Mouse (Mus musculus) lung, postnatal 25 days (tissue): ENCODE results near the gene Pebp1.
A peak's percentile ranks its signal among the peaks of the same experiment; 100 is the strongest.
"Not testable (repeated sequence)": the region's sequence is repeated elsewhere in the genome, so short reads cannot be mapped to it uniquely, and the experiment has no call there.

ENCODE experiments used
- DNase-seq: peaks from one replicate; pipeline ENCODE4 v3.0.0; 2022; ENCODE audit warnings: low spot score

The Pebp1 gene

DNA sequence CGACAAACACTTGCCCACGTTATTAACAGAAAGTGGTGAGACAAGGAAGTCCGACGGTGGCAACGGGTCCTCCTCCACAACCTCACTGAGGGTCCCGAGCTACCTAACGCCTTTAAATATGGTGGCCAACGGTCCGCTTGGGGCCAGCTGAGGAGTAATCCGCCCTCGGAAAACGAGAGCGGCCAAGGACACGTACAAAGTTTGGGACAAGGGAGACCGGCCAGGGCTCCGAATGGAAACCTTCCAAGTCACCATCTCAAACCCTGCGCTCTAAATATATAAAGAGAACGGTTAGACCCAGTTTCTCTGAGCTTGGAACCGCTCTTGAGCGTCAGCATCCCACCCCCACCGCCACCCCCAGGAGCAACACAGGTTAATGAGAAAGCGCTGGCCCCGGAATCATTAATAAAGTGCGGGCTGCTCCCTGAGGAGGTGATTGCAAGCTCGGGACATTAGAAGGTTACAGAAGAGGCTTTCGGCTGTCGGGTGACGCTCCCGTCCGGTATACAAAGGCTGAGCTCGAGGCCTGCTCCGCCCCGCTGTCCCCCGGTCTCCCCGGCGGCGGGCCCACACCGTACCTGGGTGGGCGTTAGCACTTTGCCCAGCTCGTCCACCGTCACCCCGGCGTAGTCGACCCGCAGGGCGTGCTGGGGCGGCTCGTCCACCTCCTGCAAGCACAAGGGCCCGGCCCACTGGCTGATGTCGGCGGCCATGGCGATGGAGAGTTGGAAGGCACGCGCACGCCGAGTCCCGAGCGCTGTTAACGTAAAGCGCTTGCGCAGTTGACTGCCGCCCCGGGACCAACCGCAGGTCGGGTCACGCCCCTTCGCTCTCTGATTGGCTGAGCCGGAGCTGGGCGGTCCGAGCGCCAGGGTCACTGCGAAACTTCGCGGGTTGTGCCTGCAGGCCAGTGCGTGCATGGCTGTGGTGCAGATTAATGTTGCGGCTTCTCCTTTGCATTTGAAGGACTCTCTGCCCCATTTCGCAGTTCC lies at the start of gene Pebp1:
Gene Pebp1 (minus strand): TSS at position 795 of the 992 bp plus-strand sequence.
- peak; percentile 97 for DNase-seq

DNA sequence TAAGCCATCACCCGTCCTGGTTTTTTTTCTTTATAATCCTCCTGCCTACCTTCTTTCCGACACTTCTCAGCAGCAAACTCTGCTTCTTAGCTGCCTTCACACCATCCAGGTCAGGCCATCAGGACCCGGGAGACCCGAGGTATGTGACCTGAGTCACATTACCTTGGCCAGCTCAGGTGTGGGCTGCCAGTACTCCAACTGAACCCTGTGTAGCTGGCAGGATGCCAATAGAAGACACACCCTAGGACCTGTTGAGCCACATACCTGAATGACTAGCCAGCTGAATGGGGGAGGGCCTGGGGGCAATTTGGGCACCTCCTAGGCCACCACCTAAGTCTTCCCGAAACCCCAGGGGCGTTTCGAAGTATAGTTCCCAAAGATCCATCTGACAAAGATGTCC lies 43.0 kb upstream of the Pebp1 start:
- peak; percentile 69 for DNase-seq

DNA sequence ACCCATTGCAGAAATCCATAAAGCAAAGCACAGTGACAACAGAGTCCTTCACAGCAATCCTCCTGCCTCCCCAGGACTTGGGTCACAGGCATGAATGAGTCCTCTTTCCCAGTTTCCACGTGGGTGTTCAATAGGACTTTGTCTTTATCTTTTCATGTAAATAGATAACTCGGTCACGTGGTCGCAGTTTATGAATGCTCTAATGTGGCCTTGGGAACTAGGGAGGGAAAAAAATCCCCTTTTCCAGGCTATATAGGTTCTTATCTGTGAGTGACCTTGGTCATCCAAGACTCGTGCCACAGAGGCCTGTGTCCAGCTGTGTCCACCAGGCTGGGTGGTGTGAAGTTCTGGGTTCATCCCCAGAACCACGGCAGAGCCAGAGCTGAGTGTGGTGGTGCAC lies 39.0 kb upstream of the Pebp1 start:
- DNase-seq = no peak

DNA sequence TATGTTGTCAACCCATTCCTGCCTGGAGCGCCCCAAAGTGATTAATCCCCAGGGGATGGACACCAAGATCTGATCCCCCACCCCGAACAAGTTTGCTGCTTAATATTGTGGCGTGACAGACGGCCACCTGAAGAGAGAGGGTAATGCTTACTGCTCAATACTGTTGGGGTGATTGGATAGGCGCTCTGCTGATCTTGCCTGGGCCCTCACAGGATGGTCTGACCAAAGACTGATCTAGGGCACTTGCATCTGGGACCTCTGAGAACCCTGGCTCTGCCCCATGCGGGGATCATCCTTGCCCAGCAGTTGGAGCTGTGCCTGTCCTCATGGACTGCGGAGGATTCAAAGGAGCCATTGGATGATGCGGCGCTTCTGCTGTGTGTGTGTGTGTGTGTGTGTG lies 36.3 kb upstream of the Pebp1 start:
- DNase-seq = no peak

DNA sequence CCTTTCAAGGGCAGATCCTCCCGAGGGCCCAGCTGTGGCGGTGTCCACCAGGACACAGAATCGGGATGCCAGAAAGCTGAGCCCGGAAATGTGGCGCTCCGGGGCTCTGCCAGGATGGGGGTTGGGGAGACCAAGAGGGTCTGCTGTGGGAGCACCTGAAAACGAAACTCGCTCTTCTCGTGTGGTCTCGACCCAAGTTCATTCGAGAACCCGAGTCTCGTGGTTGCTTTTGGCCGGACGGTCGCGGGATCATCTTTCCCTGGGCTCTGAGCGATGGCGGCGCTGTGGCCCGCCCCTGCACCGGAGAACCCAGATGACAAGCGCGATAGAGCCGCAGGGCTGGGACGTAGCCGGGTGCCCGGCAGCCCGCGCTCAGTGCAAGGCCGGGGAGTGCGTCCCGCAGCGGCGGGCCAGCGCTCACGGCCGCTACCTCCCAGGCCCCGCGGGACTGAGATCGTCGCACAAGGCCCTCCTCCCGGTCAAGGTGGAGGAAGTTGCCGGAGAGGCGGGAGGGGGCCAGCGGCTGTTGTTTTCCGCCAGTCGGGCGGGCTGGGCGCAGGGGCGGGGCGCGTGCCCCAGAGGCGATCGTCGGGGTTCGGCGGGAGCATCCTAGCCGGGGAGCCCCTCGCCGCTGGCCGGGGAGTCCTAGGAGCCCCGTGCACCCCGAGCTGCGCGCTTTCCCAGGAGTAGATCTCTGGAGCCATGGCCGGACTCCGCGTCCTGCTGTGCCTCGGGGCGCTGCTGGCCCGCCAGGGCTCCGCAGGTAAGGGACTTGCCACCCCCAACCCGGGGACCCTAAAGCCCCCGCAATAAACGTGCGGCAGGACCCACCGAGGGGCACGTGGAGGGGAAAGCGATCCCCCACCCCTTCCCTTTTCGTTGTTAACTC lies 31.6 kb upstream of the Pebp1 start, which contains the start of gene Vsig10:
Gene Vsig10 (plus strand): TSS at position 343 of the 889 bp plus-strand sequence.
- peak; percentile 68 for DNase-seq

DNA sequence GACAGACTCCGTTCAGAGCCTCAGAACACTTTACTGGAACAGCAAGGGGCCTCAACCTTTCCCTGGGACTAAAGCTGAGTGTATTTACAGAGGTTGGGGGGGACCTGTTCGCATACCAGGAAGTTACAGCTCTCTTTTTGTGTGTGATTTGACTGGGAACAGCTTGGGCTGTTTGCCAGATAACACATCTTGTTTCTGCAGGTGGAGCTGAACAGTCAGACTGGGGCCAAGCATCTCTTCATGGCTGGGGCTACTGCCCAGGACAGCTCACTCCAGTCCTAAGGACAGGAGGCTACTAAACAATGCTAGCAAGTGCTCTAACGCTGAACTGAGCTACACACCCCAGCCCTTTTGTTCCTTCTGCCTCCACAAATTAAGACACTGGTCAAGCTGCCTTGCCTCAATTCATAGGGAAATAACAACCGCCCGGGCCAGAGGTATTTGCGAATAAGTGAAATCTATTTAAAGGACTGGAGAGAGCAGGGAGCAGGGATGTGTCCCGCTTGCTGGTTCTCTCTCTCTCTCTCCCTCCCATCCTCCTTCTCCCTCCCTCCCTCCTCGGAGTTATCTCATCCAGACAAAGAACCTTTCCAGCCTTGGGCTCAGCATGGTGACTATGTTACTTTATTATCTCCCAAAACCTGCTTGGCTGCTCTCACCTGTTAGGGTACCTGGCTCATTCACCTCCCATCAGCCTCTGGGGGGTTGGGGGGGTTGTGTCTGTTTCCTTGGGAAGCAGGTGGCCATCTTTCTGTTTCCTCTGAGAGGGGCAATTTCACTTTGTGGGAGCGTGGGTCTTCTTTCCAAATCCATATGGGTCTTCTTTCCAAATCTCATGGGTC lies 27.4 kb upstream of the Pebp1 start:
- peak; percentile 37 for DNase-seq

DNA sequence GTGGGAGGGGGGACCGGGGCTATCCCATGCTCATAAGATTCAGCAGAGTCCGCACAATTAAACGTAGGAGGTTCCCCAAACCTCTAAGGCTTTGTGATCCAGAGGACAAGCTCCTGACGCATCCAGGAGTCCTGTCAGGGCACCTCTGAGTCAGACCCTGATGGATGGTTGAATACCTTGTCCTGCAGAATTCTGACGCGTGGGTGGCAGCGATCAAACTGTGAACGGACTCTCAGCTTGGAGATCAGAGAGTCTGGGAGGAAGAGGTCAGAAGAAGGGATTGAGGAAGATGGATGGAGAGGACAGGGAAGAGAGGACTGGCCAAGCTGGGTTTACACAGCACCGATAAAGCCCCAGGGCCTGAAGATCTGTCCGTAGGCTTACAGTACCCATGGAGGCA lies 26.5 kb upstream of the Pebp1 start:
- no peak for DNase-seq

DNA sequence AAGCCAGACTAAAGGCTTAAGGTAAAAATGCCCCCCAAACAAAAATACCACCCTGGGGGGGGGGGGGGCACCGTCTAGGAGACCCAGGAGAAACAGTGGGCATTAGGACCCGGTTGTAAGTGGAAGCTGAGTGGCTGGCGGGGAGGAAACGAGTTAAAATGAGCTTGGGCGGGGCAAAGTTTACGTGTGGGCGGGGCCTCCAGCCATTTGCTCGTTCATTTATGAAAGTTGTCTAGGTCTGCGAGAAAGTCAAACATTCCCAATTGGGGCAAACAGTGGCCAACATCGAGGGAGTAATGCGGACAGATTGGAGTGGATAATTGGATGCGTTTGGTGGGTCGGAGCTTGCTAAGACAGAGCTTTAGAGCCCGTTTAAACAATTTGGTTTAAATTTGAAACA lies 26.0 kb upstream of the Pebp1 start:
- DNase-seq = peak; percentile 71

DNA sequence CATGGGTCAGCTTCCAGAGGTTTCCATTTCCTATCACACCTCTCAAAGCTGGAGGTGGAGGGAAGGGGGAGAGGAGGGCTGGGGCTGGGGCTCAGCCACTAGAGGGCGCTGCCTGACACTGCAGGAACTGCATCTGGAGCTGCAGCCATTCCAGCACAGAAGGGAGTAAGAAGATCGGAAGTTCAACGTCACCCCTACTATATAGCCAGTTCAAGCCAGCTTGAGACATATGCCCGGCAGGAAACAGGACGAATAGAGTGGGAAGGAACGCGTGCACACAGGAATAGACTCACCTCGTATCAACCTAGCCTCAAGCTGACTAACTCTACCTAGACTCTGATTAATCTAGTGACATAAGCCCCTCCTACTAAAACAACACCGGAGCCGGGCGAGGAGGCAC lies 20.3 kb upstream of the Pebp1 start:
- peak; percentile 81 for DNase-seq

DNA sequence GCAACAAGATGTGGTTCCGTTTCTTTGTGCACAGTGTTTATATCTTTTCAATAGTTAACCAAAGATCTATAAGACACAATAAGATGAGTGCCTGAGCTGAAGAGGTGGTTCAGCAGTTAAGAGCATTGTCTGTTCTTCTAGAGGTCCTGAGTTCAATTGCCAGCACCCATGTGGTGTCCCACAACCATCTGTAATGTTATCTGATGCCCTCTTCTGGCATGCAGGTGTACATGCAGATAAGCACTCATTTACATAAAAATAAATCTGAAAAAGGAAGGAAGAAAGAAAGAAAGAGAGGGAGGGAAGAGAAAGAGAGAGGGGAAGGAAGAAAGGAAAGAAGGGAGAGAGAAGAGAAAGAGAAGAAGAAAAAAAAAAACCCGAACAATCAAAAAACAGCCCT lies 19.4 kb upstream of the Pebp1 start:
- DNase-seq = no peak

DNA sequence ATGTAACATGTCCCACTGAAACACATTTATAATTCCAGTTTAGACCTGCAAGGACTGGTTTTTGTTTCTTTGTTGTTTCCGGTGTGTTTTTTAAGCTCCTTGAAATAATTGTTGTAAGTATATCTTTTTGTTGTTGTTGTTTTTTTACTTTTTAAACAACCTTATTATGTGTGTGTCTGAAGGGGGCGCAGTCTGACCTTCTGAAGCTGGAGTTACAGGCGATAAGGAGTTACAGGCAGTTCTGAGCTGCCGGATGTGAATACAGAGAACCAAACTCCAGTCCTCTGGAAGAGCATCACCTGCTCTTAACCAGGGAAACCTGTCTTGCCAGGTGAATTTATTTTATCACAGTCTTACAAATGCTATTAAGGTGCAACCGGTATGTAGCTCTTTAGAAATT lies 18.3 kb upstream of the Pebp1 start:
- DNase-seq = no peak

DNA sequence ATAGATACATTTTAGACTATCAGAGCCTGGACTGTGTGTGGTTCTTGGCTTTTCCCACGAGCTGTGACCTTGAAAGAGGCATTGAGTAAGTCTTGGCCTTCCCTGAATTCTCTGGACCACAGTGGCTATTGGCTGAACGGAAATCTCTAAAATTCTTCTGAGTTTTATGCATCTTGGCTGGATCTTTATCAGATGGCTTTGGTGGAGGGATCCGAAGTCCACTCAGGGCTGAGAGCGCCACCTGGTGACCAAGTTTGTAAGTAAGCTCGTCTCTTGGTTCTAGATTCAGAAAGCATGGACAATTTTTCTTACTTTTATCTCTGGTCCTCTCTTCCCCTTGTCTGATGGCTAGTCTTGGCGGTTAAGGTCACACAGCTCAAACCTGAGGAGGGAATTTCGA lies 17.5 kb upstream of the Pebp1 start:
- DNase-seq = peak; percentile 76

DNA sequence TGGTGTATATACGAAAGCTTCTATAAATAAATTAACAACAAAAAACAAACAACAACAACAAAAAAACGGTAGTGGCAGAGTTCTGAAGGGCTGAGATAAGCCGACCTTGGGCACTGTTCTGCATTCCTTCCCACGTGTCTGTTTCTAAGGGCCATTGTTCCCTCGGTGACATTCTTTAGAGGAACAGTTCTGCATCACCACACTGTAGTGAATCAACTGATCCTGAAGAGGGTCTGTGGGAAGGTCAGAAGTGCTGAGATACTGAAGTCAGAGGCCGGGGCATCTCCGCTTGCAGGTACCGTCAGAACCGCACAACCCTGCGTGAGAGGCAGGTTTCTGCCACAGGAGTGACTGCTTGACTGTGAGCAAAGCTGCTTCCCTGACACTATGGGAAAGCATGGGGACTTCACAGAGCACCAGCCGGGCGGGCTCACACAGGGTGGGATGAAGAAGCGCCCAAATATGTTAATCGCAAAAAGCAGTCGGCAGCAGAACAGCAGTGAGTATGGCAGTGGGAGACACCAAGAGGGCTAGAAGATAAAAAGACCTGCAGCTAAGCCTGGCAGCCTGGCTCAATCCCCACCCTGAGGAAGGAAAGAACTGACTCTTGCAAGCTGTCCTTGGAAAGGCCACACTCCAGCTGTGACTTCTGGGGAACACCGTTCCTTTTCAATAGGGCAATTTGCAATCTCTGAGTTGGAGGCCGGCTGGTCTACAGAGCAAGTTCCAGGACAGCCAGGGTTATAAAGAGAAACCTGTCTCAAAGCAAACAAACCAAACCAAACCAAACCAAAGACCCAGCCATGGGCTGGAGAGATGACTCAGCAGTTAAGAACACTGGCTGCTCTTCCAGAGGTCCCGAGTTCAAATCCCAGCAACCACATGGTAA lies 16.5 kb upstream of the Pebp1 start:
- no peak for DNase-seq

DNA sequence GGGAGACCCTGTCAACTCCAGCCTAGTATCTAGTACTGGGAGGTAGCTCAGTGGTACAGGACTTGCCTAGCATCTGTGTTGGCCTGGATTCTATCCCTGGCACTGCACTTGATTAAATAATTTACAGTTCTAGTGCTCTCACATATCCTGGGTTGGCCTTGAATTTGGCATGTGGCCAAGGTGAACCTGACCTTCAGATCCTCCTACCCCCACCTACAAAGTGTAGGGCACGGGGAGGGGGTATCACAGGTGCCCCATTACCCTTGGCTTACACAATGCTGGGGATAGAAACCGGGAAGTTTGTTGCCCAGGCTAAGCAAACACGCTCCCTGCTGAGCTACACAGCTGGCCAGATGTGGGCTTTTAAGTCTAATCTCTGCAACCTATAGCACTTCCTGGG lies 15.5 kb upstream of the Pebp1 start:
- no peak for DNase-seq

DNA sequence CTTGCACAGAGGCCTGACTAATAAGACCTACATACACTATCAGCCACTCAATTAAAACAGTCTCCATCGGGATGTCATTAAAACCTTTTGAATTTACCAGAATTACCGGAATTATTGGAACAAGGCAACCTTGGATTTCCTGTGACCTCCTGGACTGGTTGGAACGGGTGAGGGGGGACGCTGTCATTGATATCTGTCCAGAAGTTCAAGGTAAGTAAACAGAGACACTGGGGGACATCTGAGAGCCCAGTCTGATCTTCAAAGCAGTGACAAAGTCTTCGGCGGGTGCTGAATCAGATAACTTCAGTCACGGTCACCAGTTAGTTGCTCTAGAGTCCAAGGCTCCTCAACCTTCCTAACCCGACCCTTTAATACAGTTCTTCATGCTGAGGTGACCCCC lies 7.6 kb upstream of the Pebp1 start:
- DNase-seq = no peak

DNA sequence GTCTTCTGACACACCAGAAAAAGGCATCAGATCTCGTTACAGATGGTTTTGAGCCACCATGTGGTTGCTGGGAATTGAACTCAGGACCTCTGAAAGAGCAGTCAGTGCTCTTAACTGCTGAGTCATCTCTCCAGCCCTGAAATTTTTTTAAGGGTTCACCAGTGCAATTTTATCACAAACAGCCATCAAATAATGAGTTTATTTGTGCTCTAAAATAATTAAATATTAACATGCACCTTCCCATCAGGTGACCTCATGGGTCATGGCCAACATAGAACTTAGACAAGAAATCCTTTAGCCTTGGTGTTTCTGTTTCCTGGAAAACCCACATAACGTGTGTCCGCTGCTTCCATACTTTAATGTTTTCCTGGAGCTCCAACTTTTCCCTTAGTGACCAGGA lies 6.4 kb upstream of the Pebp1 start:
- DNase-seq = not testable (repeated sequence)

DNA sequence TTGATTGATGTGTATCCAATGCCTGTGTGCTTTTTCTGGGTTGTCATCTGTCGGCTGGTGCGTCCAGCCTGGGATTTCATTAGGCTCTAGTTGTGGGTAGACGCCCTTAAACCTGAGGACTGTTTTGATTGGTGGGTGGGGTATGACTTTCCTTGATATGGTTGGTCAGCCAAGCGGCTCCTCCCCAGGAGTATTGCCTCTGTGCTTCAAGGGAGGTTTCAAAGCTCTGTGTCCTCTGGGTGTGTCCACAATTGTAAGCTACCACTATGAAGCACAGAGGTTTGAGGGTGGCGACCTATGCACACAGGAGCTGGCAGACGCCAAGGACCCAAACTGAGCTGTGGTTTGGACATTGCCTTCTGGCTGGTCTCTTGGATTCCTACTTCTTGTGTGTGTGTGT lies 5.1 kb upstream of the Pebp1 start:
- no peak for DNase-seq

DNA sequence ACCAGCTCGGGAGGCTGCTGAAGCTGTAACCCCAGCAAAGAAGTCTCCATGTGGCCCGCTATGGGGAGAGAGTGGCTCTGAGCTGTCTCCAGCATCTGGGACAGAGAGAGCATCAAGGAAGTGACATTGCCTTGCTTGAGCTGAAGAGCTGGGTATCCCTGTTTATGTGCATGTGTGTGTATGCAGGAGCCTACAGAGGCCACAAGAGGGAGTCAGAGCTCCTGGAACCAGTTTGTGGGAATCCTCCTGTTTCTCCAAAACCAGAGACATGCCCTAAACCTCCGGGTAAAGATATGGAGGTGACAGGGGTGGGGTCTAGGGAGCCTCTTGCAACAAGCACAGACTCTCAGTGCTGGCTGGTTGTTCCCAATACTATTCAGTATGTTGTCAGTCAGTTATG lies 3.9 kb upstream of the Pebp1 start:
- DNase-seq = no peak

DNA sequence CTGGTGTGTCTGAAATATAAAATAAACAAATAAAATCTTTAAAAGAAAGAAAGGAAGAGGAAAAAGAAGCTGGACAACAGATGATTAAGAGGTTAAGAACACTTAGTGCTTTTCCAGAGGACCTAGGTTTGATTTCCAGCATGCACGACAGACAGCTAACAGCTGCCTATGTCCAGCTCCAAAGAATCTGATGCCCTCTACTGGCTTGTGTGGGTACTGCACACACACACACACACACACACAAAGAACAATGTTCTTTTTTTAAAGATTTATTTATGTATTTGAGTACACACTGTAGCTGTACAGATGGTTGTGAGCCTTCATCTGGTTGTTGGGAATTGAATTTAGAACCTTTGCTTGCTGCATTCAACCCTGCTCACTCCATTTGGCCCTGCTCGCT lies 2.7 kb upstream of the Pebp1 start:
- DNase-seq = no peak

DNA sequence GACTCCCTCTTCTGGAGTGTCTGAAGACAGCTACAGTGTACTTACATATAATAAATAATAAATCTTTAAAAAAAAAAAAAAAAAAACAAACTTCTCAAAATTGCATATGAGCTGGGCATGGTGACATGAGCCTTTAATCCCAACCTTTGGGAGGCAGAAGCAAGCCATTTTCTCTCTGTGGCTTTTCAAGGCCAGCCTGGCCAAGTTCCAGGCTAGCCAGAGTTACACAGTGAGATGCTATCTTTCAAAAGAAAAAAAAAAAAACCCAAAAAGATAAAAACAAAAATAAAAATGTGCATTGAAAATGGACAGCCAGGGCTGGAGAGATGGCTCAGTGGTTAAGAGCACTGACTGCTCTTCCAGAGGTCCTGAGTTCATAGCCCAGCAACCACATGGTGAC lies 2.2 kb upstream of the Pebp1 start:
- DNase-seq = no peak

DNA sequence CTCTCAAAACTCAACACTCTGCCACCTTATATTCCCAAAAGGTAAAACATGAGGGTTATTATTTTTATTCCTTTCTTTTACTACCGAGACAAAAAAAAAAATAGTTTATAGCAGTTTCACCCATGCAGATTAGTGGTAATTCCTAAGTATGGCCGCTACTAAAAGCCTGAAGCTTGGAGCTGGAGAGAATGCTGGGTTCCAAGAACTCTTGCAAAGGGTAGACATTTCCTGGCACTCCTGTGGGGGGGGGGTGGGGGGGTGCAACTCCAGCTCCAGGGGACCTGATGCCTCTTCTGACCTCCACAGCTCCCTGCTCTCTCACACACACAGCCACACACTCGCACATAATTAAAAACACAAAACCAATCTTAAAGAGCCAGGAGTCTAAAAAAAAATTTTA lies 1.1 kb downstream of the Pebp1 start:
- no peak for DNase-seq
